Mouse (Mus musculus): ENCODE data around the gene Myadml2. TPM values are rescaled to one million over a fixed set of nuclear protein-coding genes. Genes with fewer than 3 reads are reported as not detected.
A peak's percentile ranks its signal among the peaks of the same experiment; 100 is the strongest.

The Myadml2 gene
- polyA plus RNA-seq, 1 experiment, result 0.39 TPM

DNA sequence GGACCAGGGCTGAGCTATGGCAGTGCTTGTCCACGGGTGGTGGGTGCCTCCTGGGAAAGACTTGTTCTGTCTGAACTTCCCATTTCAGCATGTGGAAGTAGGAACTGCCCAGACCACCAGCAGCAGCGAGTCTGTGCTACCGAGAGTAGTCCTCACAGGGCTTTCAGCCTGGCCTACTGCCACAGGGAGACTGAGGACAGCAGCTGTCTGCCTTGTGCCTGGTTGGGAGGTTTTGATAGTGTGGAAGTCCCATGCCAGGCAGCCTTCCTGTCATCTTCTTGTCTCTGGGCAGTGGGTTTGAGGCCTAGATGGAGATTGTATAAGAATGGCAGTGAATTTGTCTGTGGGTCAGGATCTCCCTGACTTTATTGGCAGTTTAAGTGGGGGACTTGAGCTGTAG lies 41.4 kb upstream of the Myadml2 start:
- no peak for TF ChIP-seq POLR2A (IDR thresholded peaks at IDR 0.05; ENCODE audit: low read depth, low read length)
- no peak for TF ChIP-seq CTCF (IDR thresholded peaks at IDR 0.05; ENCODE audit: extremely low read depth, insufficient read length, insufficient replicate concordance, low read depth, low read length)
- H3K4me1 ChIP-seq (ENCODE audit: control insufficient read depth, insufficient read depth, insufficient read length, low read length), result peaks cover 14% of the 10 kb centered on the region; the same call in 1 of the 2 replicates
- H3K27ac ChIP-seq (ENCODE audit: insufficient read depth, low read depth, low read length), result no peak overlapping the region
- H3K36me3 ChIP-seq (ENCODE audit: control insufficient read depth, insufficient read depth, low read length), result peaks cover 46% of the 10 kb centered on the region
- H3K27me3 ChIP-seq (ENCODE audit: control insufficient read depth, insufficient read depth, low read length), result no peaks in the 10 kb centered on the region
- 83% methylated on average over 3 of the region's 3 CpGs for WGBS
- no peak overlapping the region for H3K4me3 ChIP-seq (ENCODE audit: low read depth, low read length)

- H3K4me1 ChIP-seq (ENCODE audit: control insufficient read depth, insufficient read depth, insufficient read length, low read length), result no peaks in the 10 kb centered on the region; the same call in 1 of the 2 replicates
- no peak overlapping the region for H3K4me3 ChIP-seq (ENCODE audit: low read depth, low read length)
- no peak overlapping the region for H3K27ac ChIP-seq (ENCODE audit: insufficient read depth, low read depth, low read length)
- TF ChIP-seq POLR2A (IDR thresholded peaks at IDR 0.05; ENCODE audit: low read depth, low read length) (no peak), CTCF (IDR thresholded peaks at IDR 0.05; ENCODE audit: extremely low read depth, insufficient read length, insufficient replicate concordance, low read depth, low read length) (no peak)
- H3K36me3 ChIP-seq (ENCODE audit: control insufficient read depth, insufficient read depth, low read length), result peaks cover 56% of the 10 kb centered on the region
- 89% methylated on average over 20 of the region's 20 CpGs for WGBS
- no peaks in the 10 kb centered on the region for H3K27me3 ChIP-seq (ENCODE audit: control insufficient read depth, insufficient read depth, low read length)
Measured at GRCm38 (mm10) chr11:120686650-120687272, 38.8 kb upstream of the Myadml2 start.

- Histone ChIP-seq H3K36me3 (ENCODE audit: control insufficient read depth, insufficient read depth, low read length) (peaks cover 59% of the 10 kb centered on the region), H3K4me3 (ENCODE audit: low read depth, low read length) (no peak overlapping the region), H3K27me3 (ENCODE audit: control insufficient read depth, insufficient read depth, low read length) (no peaks in the 10 kb centered on the region), H3K4me1 (ENCODE audit: control insufficient read depth, insufficient read depth, insufficient read length, low read length) (peaks cover 13% of the 10 kb centered on the region; the same call in 1 of the 2 replicates), H3K27ac (ENCODE audit: insufficient read depth, low read depth, low read length) (no peak overlapping the region)
- TF ChIP-seq POLR2A (IDR thresholded peaks at IDR 0.05; ENCODE audit: low read depth, low read length), result no peak
- no peak for TF ChIP-seq CTCF (IDR thresholded peaks at IDR 0.05; ENCODE audit: extremely low read depth, insufficient read length, insufficient replicate concordance, low read depth, low read length)
- 84% methylated on average over 2 of the region's 2 CpGs for WGBS
Measured at GRCm38 (mm10) chr11:120684660-120685059, 36.7 kb upstream of the Myadml2 start.

DNA sequence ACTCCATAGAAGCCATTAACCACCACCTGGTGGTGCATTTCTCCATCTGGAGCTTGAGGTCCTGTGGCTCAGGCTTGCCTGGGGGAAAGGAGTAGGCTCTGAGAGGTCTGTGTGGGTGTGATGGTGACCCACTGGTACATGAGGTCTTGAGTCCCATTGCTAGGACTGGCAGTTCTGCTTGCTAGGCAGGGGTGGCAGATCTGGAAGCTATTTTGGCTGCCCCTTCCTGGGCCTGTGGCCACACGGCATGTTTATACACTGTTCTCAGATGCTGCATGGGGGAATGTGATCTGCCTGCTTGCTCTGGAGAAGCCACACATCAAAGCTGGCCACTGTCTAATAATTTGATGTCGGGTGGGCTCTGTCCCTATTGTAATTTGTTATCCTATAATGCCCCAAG lies 36.1 kb upstream of the Myadml2 start:
- Histone ChIP-seq H3K36me3 (ENCODE audit: control insufficient read depth, insufficient read depth, low read length) (peaks cover 53% of the 10 kb centered on the region), H3K4me3 (ENCODE audit: low read depth, low read length) (no peak overlapping the region), H3K27me3 (ENCODE audit: control insufficient read depth, insufficient read depth, low read length) (no peaks in the 10 kb centered on the region), H3K27ac (ENCODE audit: insufficient read depth, low read depth, low read length) (no peak overlapping the region), H3K4me1 (ENCODE audit: control insufficient read depth, insufficient read depth, insufficient read length, low read length) (peaks cover 16% of the 10 kb centered on the region)
- no peak for TF ChIP-seq POLR2A (IDR thresholded peaks at IDR 0.05; ENCODE audit: low read depth, low read length)
- WGBS, result 92% methylated on average over 2 of the region's 2 CpGs

GRCm38 (mm10) chr11:120683536-120683935 lies 35.6 kb upstream of the Myadml2 start:
- TF ChIP-seq CTCF (IDR thresholded peaks at IDR 0.05; ENCODE audit: extremely low read depth, insufficient read length, insufficient replicate concordance, low read depth, low read length) (no peak), POLR2A (IDR thresholded peaks at IDR 0.05; ENCODE audit: low read depth, low read length) (no peak)
- WGBS, result 95% methylated on average over 3 of the region's 3 CpGs
- H3K27ac ChIP-seq (ENCODE audit: insufficient read depth, low read depth, low read length), result no peak overlapping the region
- peaks cover 16% of the 10 kb centered on the region for H3K4me1 ChIP-seq (ENCODE audit: control insufficient read depth, insufficient read depth, insufficient read length, low read length)
- H3K4me3 ChIP-seq (ENCODE audit: low read depth, low read length), result no peak overlapping the region
- H3K36me3 ChIP-seq (ENCODE audit: control insufficient read depth, insufficient read depth, low read length), result peaks cover 51% of the 10 kb centered on the region
- H3K27me3 ChIP-seq (ENCODE audit: control insufficient read depth, insufficient read depth, low read length), result no peaks in the 10 kb centered on the region

GRCm38 (mm10) chr11:120682683-120683082 lies 34.7 kb upstream of the Myadml2 start:
- WGBS, result 94% methylated on average over 5 of the region's 5 CpGs
- TF ChIP-seq POLR2A (IDR thresholded peaks at IDR 0.05; ENCODE audit: low read depth, low read length), result no peak
- TF ChIP-seq CTCF (IDR thresholded peaks at IDR 0.05; ENCODE audit: extremely low read depth, insufficient read length, insufficient replicate concordance, low read depth, low read length), result no peak
- no peaks in the 10 kb centered on the region for H3K27me3 ChIP-seq (ENCODE audit: control insufficient read depth, insufficient read depth, low read length)
- peaks cover 54% of the 10 kb centered on the region for H3K36me3 ChIP-seq (ENCODE audit: control insufficient read depth, insufficient read depth, low read length)
- no peak overlapping the region for H3K27ac ChIP-seq (ENCODE audit: insufficient read depth, low read depth, low read length)
- H3K4me1 ChIP-seq (ENCODE audit: control insufficient read depth, insufficient read depth, insufficient read length, low read length), result peaks cover 16% of the 10 kb centered on the region
- no peak overlapping the region for H3K4me3 ChIP-seq (ENCODE audit: low read depth, low read length)

- H3K4me3 ChIP-seq (ENCODE audit: low read depth, low read length), result no peak overlapping the region
- peaks cover 21% of the 10 kb centered on the region for H3K4me1 ChIP-seq (ENCODE audit: control insufficient read depth, insufficient read depth, insufficient read length, low read length)
- 42% methylated on average over 3 of the region's 3 CpGs for WGBS
- H3K27ac ChIP-seq (ENCODE audit: insufficient read depth, low read depth, low read length), result peak overlapping the region; percentile 90
- no peaks in the 10 kb centered on the region for H3K27me3 ChIP-seq (ENCODE audit: control insufficient read depth, insufficient read depth, low read length)
- TF ChIP-seq POLR2A (IDR thresholded peaks at IDR 0.05; ENCODE audit: low read depth, low read length), result no peak
- TF ChIP-seq CTCF (IDR thresholded peaks at IDR 0.05; ENCODE audit: extremely low read depth, insufficient read length, insufficient replicate concordance, low read depth, low read length), result peak; percentile 46; the same call in 1 of the 2 replicates
- H3K36me3 ChIP-seq (ENCODE audit: control insufficient read depth, insufficient read depth, low read length), result peaks cover 35% of the 10 kb centered on the region
Measured at GRCm38 (mm10) chr11:120679909-120680308, 32.0 kb upstream of the Myadml2 start.
